Mouse (Mus musculus) erythroblast, embryonic 14.5 days (primary cell): Measurements from ENCODE around the gene Ncln. TPM values are rescaled to one million over a fixed set of nuclear protein-coding genes. Genes with fewer than 3 reads are reported as not detected.

Experiments
- H3K27me3 ChIP-seq: 2 replicates; pipeline ENCODE4 v1.6.1; 2012; ENCODE audit warnings: inconsistent platforms; ENCODE audit not compliant: control insufficient read depth
- H3K36me3 ChIP-seq: 2 replicates; pipeline ENCODE4 v1.6.1; 2012; ENCODE audit warnings: mild to moderate bottlenecking, inconsistent platforms; ENCODE audit not compliant: control insufficient read depth
- H3K4me1 ChIP-seq: 2 replicates; pipeline ENCODE4 v1.6.1; 2012; ENCODE audit warnings: inconsistent platforms; ENCODE audit not compliant: control insufficient read depth
- H3K4me3 ChIP-seq: replicated peaks from 2 replicates; pipeline ENCODE3; 2012; ENCODE audit warnings: moderate library complexity, mild to moderate bottlenecking, inconsistent platforms
- H3K9me3 ChIP-seq: 2 replicates; pipeline ENCODE4 v1.6.1; 2012; ENCODE audit warnings: low read length, inconsistent platforms, mixed read lengths; ENCODE audit not compliant: control insufficient read depth
- GATA1 ChIP-seq: IDR thresholded peaks from 2 replicates; pipeline ENCODE4 v1.6.1; 2012; ENCODE audit warnings: low read length, inconsistent platforms, mixed read lengths
- TAL1 ChIP-seq: IDR thresholded peaks from 3 replicates; pipeline ENCODE4 v1.6.1; 2012; ENCODE audit warnings: low read length, inconsistent platforms, mixed read lengths
- polyA plus RNA-seq: library from polyadenylated mRNA; stranded (reverse); fragments of >175 nt; gene quantifications from 2 replicates; pipeline ENCODE4 v1.2.3, GENCODE M21; 2012

Ncln gene
- polyA plus RNA-seq, 1 experiment, result 6.2 TPM

DNA sequence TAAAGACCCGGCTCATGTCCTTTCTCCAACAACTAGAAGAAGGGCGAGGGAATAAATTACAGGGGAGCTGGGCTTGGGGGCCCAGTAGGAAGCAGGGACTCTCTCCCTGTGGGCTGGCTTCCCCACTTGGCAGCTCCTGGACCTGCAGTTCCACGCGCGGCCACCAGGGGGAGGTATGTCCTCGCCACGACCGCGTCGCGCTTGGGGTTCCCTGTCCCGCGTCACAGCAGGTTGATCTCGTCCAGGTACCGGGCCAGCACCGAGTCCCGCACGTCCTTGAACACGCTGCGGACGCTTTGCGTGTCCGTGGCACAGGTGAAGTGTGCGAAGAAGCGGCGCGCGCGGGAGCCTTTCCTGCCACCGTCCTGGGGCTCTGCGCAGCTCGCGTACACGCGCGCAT is 6.5 kb upstream of the Ncln start:
- peaks cover 44% of the 10 kb centered on the region for H3K4me1 ChIP-seq
- peak overlapping the region; percentile 51 for H3K4me3 ChIP-seq
- peaks cover 4% of the 10 kb centered on the region for H3K9me3 ChIP-seq
- TF ChIP-seq GATA1 (no peak), TAL1 (no peak)
- peaks cover 3% of the 10 kb centered on the region; the same call in 1 of the 2 replicates for H3K36me3 ChIP-seq
- no peaks in the 10 kb centered on the region; the same call in 1 of the 2 replicates for H3K27me3 ChIP-seq

DNA sequence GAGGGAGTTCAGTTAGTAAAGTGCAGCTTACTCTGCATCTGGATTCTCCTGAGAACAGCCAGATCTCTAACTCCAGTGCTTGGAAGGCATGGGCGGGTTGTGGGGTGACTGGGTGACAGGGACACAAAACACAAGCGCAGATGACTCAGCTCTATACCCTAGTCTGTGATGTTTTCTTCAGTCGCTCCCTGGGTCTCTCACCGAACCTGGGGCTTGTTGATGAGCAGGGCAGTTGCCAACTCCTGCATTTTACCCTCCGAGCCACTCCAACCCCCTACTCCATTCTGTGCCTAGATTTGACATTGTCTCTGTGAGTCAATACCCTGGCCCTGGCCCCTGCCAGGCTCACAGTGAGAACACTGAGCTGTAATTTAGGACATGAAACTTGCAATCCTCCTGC is 5.7 kb upstream of the Ncln start:
- Histone ChIP-seq H3K4me1 (peaks cover 47% of the 10 kb centered on the region), H3K27me3 (no peaks in the 10 kb centered on the region; the same call in 1 of the 2 replicates), H3K9me3 (peaks cover 4% of the 10 kb centered on the region), H3K36me3 (peaks cover 3% of the 10 kb centered on the region; the same call in 1 of the 2 replicates), H3K4me3 (no peak overlapping the region)
- TF ChIP-seq GATA1 (no peak), TAL1 (no peak)

DNA sequence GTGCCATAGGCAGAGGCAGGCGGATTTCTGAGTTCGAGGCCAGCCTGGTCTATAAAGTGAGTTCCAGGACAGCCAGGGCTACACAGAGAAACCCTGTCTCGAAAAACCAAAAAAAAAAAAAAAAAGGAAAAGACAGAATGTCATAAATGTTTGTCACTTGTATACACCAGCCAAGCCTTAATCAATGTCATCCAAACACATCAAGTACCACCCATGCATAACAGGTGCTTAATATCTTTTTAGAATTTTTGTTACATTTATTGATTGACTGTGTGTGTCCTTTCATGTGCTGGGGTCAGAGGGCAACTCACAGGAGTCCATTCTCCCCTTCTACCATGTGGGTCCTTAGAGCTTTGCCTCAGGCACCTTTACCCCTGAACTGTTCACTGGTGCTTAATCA is 3.8 kb upstream of the Ncln start, which contains the start of gene S1pr4:
Gene S1pr4 (minus strand): TSS at position 101 of the 400 bp plus-strand sequence.
- Histone ChIP-seq H3K4me3 (peak within 1 kb of the TSS; percentile 12), H3K36me3 (0 out of 2 replicates have a peak, but pooled peaks cover under 1% of the 10 kb centered on the region), H3K4me1 (peaks cover 53% of the 10 kb centered on the region), H3K27me3 (no peaks in the 10 kb centered on the region; the same call in 1 of the 2 replicates), H3K9me3 (peaks cover 2% of the 10 kb centered on the region)
- no peak for TF ChIP-seq GATA1
- TF ChIP-seq TAL1, result no peak

DNA sequence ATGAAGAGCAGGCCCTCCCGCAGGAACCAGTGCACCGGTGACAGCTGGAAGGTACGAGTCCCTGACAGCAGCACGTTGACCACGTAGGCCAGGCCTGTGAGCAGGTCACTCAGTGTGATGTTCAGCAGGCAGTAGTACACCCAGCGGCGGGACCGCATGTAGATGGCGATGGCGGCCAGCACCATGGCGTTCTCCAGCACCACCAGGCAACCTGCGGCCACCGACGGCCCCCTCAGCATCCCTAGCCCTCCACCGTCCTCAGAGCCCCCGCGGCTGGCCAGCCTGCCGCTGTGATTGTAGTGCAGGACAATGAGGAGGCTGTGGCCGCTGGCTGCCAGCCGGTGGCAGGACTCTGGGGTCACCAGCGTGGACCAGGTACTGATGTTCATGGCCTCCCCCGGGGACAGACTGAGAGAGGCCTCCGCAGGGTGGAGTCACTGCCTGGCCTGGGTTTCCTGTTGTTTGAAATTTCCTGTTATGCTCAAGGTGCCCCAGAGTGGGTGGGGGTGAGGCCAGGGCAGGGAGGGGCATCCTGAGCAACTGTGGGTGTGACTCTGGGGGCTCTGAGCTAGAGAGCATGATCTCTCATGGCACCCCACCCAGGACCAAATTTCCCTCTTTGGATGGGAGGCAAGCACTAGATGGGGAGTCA is 3.2 kb upstream of the Ncln start:
- Histone ChIP-seq H3K36me3 (peaks cover 5% of the 10 kb centered on the region), H3K9me3 (no peaks in the 10 kb centered on the region), H3K4me3 (peak overlapping the region; percentile 12), H3K4me1 (peaks cover 60% of the 10 kb centered on the region), H3K27me3 (no peaks in the 10 kb centered on the region; the same call in 1 of the 2 replicates)
- TF ChIP-seq GATA1, result no peak
- TF ChIP-seq TAL1, result no peak

DNA sequence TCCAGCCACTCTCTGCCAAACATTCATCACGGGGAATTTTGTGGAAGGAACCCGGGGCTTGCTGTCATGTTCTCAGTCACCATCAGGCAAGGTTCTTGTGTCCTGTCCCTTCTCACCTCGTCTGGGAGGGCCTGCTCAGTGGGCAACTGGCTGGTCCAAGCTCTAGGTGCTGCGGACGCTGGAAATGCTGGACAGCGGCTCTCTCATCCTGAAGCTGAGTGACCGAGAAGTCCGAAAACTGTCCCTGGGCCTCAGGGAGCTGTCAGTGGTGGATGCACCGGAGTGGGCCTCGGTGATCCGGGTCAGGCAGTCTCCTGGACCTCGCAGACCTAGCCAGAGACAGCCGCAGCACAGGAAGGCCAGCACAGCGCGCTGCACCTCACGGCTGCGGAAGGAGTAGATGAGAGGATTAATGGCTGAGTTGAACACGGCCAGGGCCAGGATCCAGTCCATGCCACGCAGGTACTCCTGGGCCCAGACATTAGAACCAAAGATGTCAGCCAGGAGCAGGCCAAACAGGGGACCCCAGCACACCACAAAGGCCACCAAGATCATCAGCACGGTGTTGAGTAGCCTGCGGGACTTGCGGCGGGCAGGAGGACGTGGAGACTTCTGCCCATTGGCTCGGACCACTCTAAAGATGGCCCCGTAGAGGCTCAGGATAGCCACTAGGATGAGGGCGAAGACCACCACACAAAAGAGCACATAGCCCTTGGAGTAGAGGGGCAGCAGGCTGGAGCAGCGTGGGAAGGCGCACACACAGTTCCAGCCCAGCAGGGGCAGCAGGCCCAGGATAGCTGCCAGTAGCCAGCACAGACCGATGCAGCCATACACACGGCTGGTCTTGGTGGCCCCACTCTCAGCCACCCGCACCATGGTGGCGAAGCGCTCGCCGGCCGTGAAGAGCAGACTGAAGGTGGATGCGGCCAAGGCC is 2.4 kb upstream of the Ncln start:
- peaks cover 13% of the 10 kb centered on the region for H3K36me3 ChIP-seq
- H3K4me1 ChIP-seq, result peaks cover 67% of the 10 kb centered on the region

GRCm38 (mm10) chr10:81497401-81498270 is 1.4 kb upstream of the Ncln start:
- Histone ChIP-seq H3K9me3 (no peaks in the 10 kb centered on the region), H3K27me3 (no peaks in the 10 kb centered on the region), H3K4me3 (peak overlapping the region; percentile 89), H3K4me1 (peaks cover 69% of the 10 kb centered on the region), H3K36me3 (peaks cover 22% of the 10 kb centered on the region)
- TF ChIP-seq TAL1 (no peak), GATA1 (no peak)

More for the DNA sequence above, 2.4 kb upstream of the Ncln start:
- Histone ChIP-seq H3K4me3 (peak overlapping the region; percentile 11), H3K27me3 (no peaks in the 10 kb centered on the region; the same call in 1 of the 2 replicates), H3K9me3 (no peaks in the 10 kb centered on the region)
- TF ChIP-seq GATA1 (no peak), TAL1 (no peak)

DNA sequence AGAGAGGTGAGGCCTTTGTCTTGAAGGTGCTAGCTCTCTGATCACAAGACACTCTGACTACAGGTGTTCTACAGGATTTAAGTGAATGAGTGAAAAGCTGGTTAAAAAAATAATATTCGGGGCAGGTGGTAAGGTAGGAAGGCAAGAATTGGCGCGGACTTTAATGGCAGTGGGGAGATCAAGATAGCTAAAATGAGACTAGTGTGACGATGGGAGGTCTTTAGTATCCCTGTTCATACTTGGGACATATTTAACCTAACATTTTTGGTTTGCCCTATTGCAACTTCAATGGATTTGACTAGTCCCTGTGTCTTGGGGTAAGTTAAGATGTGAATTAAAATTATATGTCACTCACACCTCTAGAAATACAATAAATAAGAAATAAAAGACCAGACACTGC is 777 bp upstream of the Ncln start:
- H3K4me3 ChIP-seq, result peak overlapping the region; percentile 89
- H3K36me3 ChIP-seq, result peaks cover 29% of the 10 kb centered on the region
- peaks cover 64% of the 10 kb centered on the region for H3K4me1 ChIP-seq
- H3K27me3 ChIP-seq, result no peaks in the 10 kb centered on the region
- H3K9me3 ChIP-seq, result no peaks in the 10 kb centered on the region
- TF ChIP-seq TAL1, result no peak
- no peak for TF ChIP-seq GATA1

DNA sequence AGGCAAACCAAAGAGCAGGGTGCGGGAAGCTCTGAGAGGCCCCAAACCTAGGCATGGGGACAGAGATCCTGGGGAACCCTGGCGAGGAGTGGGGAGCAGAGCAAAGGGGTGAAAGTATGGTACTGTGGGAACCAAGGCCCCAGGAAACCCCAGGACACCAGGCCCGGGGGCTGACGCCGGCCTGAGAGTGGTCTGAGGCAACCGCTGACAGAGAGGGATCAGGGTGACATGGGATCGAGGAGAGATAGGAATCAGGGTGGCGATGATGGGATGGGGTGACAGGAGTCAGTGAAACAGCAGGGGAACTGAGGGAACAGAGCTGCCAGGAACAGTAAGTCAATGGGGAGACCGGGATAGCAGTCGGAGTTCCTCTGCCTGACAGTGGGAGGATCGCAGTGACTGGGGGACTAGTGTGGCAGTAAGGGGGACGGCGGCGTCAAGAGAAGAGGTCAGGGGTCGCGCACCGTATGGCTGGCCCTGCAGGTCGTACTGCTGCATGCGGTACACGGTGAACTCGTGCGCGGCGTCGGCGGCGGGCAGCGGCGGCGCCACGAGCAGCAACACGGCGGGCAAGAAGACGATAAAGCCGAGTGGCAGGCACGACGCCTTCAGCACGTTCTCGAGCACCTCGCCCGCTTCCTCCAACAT is 452 bp downstream of the Ncln start:
- H3K9me3 ChIP-seq, result no peaks in the 10 kb centered on the region
- H3K36me3 ChIP-seq, result peaks cover 41% of the 10 kb centered on the region
- no peaks in the 10 kb centered on the region for H3K27me3 ChIP-seq
- H3K4me1 ChIP-seq, result peaks cover 62% of the 10 kb centered on the region
- H3K4me3 ChIP-seq, result peak overlapping the region; percentile 89
- TF ChIP-seq GATA1 (no peak), TAL1 (no peak)
